Mouse (Mus musculus) liver, adult 2 months (tissue): ENCODE data around the gene Fgf18. TPM values are rescaled to one million over a fixed set of nuclear protein-coding genes. Genes with fewer than 3 reads are reported as not detected.

Source experiments
- DNase-seq: peaks from one replicate; pipeline ENCODE4 v3.0.0-alpha.2; 2011; ENCODE audit warnings: low read depth, low spot score; ENCODE audit errors: extremely low read depth
- H3K27ac ChIP-seq: fragments of 200-500 bp; replicated peaks from 2 replicates; pipeline ENCODE4 v1.5.1; 2012; ENCODE audit warnings: low read depth, mild to moderate bottlenecking, control low read depth, inconsistent platforms, low read length; ENCODE audit not compliant: insufficient read depth
- H3K27me3 ChIP-seq: fragments of 200-500 bp; 2 replicates; pipeline ENCODE4 v1.6.1; 2012; ENCODE audit warnings: mild to moderate bottlenecking, moderate library complexity, low read length, inconsistent platforms; ENCODE audit not compliant: control insufficient read depth, insufficient read depth
- H3K36me3 ChIP-seq: fragments of 200-500 bp; 2 replicates; pipeline ENCODE4 v1.6.1; 2012; ENCODE audit warnings: low read length, inconsistent platforms; ENCODE audit not compliant: control insufficient read depth, insufficient read depth
- H3K4me1 ChIP-seq: fragments of 200-500 bp; 2 replicates; pipeline ENCODE4 v1.6.1; 2011; ENCODE audit warnings: low read length; ENCODE audit not compliant: control insufficient read depth, insufficient read depth
- H3K4me3 ChIP-seq: fragments of 200-500 bp; 2 replicates; pipeline ENCODE4 v1.5.1; 2011; ENCODE audit warnings: low read depth, mild to moderate bottlenecking, control low read depth, low read length, moderate library complexity; ENCODE audit not compliant: insufficient read depth
- H3K79me2 ChIP-seq: fragments of 200-500 bp; 2 replicates; pipeline ENCODE4 v1.6.1; 2012; ENCODE audit warnings: inconsistent platforms, mild to moderate bottlenecking, low read length, moderate library complexity; ENCODE audit not compliant: control insufficient read depth, insufficient read depth
- H3K9ac ChIP-seq: fragments of 200-500 bp; 2 replicates; pipeline ENCODE4 v1.6.1; 2012; ENCODE audit warnings: low read depth, mild to moderate bottlenecking, control low read depth, inconsistent platforms, low read length
- CTCF ChIP-seq: fragments of 200-500 bp; IDR thresholded peaks from 2 replicates; pipeline ENCODE4 v1.5.1; 2011; ENCODE audit warnings: low read depth, low read length, control low read depth
- POLR2A ChIP-seq: fragments of 200-500 bp; IDR thresholded peaks from 2 replicates; pipeline ENCODE4 v1.6.1; 2011; ENCODE audit warnings: low read length, control low read depth; ENCODE audit not compliant: insufficient read depth; ENCODE audit errors: extremely low read depth
- WGBS: fragments of 180-500 bp; shearing (Covaris S2); methylation state at CpG from one replicate; pipeline ENCODE4 v1.1.7; 2018; 5-methylcytosine and 5-hydroxymethylcytosine counted together
- polyA plus RNA-seq: library from polyadenylated mRNA; depleted of rRNA; stranded (reverse); fragments of >200 nt; gene quantifications from 2 replicates; pipeline ENCODE4 v1.2.3, GENCODE M21; 2012
- total RNA-seq: library from RNA; depleted of rRNA; stranded (reverse); fragments of >200 nt; gene quantifications from 2 replicates; pipeline ENCODE4 v1.2.3, GENCODE M21; 2014

Fgf18 gene
- total and polyA plus RNA-seq, 2 experiments: not detected

GRCm38 (mm10) chr11:33149088-33149436 is 1.9 kb upstream of the Fgf18 start:
- H3K4me3 ChIP-seq: no peak overlapping the region
- no peak for TF ChIP-seq CTCF
- TF ChIP-seq POLR2A: no peak
- no peak overlapping the region for H3K27ac ChIP-seq
- no peak for DNase-seq
- H3K4me1 ChIP-seq: peaks cover 6% of the 10 kb centered on the region; the same call in 1 of the 2 replicates
- 36% methylated on average over 3 of the region's 3 CpGs for WGBS
- H3K9ac ChIP-seq: no peak overlapping the region
- peaks cover 21% of the 10 kb centered on the region for H3K36me3 ChIP-seq
- H3K79me2 ChIP-seq: no peaks in the 10 kb centered on the region
- H3K27me3 ChIP-seq: peaks cover 22% of the 10 kb centered on the region

- Histone ChIP-seq H3K9ac (no peak overlapping the region; the same call in 1 of the 2 replicates), H3K4me3 (no peak overlapping the region; the same call in 1 of the 2 replicates), H3K79me2 (no peaks in the 10 kb centered on the region), H3K36me3 (peaks cover 17% of the 10 kb centered on the region), H3K27me3 (peaks cover 22% of the 10 kb centered on the region), H3K4me1 (peaks cover 6% of the 10 kb centered on the region; the same call in 1 of the 2 replicates), H3K27ac (no peak overlapping the region)
- TF ChIP-seq POLR2A (no peak), CTCF (peak; percentile 90)
- 9% methylated on average over 23 of the region's 23 CpGs for WGBS
- peak; percentile 67 for DNase-seq
Observed at GRCm38 (mm10) chr11:33148338-33149087, 1.3 kb upstream of the Fgf18 start.

GRCm38 (mm10) chr11:33147572-33148337 is 555 bp upstream of the Fgf18 start:
- peaks cover 6% of the 10 kb centered on the region; the same call in 1 of the 2 replicates for H3K4me1 ChIP-seq
- peaks cover 22% of the 10 kb centered on the region for H3K27me3 ChIP-seq
- WGBS: 2% methylated on average over 66 of the region's 85 CpGs
- peaks cover 13% of the 10 kb centered on the region for H3K36me3 ChIP-seq
- H3K27ac ChIP-seq: no peak overlapping the region
- peak overlapping the region; percentile 42; the same call in 1 of the 2 replicates for H3K4me3 ChIP-seq
- H3K9ac ChIP-seq: no peak overlapping the region; the same call in 1 of the 2 replicates
- H3K79me2 ChIP-seq: no peaks in the 10 kb centered on the region
- TF ChIP-seq CTCF (no peak), POLR2A (no peak)
- DNase-seq: no peak

DNA sequence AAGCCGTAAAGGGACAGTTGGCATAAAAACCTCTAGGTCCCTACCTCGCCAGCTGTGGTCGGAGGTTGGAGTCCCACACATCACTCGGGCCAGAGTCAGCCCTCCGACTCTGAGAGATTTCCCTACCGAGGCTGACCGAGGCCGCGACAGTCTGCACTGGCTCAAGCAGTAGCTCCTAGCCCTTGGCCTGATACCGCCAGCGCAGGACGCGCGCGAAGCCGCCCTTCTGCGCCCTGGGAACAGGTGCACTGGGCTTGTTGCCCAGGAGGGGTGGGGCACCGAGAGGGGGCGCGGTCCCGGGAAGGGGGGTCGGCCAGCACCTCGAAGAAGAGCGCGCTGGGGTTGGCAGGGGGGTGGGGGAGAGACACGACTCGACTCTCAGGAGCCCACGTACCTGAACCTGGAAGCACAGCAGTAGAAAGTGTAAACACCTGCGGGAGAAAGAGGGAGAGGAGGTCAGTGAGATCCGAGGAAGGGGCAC is 509 bp downstream of the Fgf18 start:
- TF ChIP-seq CTCF (no peak), POLR2A (no peak)
- Histone ChIP-seq H3K4me1 (peaks cover 6% of the 10 kb centered on the region; the same call in 1 of the 2 replicates), H3K4me3 (peak overlapping the region; percentile 20; the same call in 1 of the 2 replicates), H3K79me2 (no peaks in the 10 kb centered on the region), H3K27me3 (peaks cover 22% of the 10 kb centered on the region), H3K27ac (no peak overlapping the region), H3K36me3 (peaks cover 13% of the 10 kb centered on the region), H3K9ac (no peak overlapping the region)
- WGBS: 5% methylated on average over 30 of the region's 30 CpGs
- DNase-seq: no peak

DNA sequence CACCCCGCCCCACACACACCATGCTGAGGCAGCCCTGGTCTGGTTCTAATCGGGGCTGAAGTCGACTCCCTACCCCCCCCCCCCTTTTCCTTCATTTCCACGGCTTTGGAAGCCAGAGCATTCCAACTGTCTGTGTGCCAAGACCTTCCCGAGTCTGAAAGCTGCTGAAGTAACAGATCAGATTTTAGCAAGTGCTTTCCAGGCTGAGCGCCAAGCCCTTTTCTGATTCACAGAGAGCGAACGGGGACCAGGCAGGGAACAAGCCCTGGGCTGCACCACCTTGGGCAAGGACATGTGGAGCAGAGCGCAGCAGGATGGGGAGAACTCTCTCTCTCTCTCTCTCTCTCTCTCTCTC is 1.1 kb downstream of the Fgf18 start:
- H3K9ac ChIP-seq: no peak overlapping the region
- TF ChIP-seq POLR2A (no peak), CTCF (no peak)
- H3K4me3 ChIP-seq: no peak overlapping the region
- H3K79me2 ChIP-seq: no peaks in the 10 kb centered on the region
- no peak for DNase-seq
- H3K27me3 ChIP-seq: peaks cover 22% of the 10 kb centered on the region
- 14% methylated on average over 8 of the region's 9 CpGs for WGBS
- peaks cover 6% of the 10 kb centered on the region; the same call in 1 of the 2 replicates for H3K4me1 ChIP-seq
- peaks cover 10% of the 10 kb centered on the region for H3K36me3 ChIP-seq
- H3K27ac ChIP-seq: no peak overlapping the region
